Mouse (Mus musculus) 3134 (cell line): ENCODE measurements around the gene Ankrd12.
"Not testable (repeated sequence)": the region's sequence is repeated elsewhere in the genome, so short reads cannot be mapped to it uniquely, and the experiment has no call there.

Experiments
- DNase-seq: peaks from one replicate; pipeline ENCODE4 v3.0.0-alpha.2; 2011; ENCODE audit warnings: low spot score; ENCODE audit not compliant: insufficient read length; ENCODE audit errors: extremely low read depth

Ankrd12 gene

DNA sequence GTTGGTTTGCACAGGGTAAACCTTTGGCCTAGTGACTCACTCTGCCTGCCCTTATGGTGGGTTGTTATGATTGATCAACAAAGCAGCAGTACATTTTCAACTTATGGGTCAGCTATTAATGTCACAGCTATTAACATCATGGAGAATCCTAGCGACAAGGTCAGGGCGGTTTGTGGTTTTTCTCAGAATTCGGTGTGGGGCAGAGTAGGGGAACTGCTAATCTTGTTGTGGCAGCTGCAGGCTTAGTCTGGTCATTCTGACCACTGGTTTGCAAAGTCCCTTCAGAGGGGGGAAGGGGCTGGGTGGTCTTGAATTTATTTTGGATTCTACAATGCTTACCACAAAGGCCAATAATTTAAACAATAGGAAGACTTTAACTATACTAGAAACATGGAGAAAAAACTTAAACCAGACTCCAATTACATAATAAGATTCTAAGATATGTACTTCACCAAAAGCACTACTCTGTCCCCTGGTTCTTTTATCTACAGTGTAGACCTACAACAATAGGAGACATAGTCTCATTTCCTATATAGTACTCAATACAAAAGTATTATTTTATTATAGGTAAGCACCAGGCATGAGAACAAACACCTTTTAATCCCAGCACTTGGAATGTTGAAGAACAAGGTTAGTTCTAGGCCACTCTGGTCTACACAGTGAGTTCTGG lies 88.6 kb downstream of the Ankrd12 start:
- DNase-seq = no peak

DNA sequence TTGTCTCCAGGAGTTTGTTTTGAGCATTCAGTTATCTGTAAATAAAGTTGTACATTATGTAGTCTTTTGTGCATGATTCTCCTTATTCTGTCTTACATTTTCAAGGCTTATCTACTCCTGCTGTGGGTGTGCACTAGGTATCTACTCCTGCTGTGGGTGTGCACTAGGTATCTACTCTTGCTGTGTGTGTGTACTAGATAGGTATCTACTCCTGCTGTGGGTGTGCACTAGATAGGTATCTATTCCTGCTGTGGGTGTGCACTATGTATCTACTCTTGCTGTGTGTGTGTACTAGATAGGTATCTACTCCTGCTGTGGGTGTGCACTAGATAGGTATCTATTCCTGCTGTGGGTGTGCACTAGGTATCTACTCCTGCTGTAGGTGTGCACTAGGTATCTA lies 100.2 kb downstream of the Ankrd12 start:
- DNase-seq = not testable (repeated sequence)

DNA sequence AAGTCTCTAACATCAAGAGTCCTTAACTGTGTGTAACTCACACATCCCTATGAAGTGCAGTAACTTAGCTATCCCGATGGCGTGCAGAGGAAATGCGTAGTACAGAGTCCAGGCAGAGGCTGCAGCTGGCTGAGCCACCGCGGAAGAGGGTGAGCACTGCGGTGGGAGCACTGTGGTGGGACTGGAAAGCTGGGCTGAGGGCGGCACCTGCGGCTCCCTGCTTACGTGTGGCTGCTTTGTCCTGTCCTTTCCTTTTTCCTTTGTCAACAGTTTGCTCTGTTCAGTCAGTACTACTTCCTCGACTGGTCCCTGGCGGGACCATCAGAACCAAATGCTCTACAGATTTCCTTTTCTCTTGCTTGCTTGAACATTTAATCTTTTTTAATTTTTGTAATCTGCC lies 109.1 kb downstream of the Ankrd12 start:
- no peak for DNase-seq

DNA sequence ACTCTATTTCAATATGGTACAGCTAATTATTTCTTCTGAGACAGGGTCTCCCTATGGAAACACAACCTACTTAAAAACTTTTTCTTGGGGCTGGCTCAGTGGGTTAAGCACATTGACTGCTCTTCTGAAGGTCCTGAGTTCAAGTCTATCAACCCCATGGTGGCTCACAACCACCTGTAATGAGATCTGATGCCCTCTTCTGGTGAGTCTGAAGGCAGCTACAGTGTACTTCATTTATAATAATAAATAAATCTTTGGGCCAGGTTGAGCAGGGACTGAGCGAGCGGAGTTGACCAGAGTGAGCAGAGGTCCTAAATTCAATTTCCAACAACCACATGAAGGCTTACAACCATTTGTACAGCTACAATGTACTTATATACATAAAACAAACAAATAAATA lies 114.6 kb downstream of the Ankrd12 start:
- DNase-seq = no peak

DNA sequence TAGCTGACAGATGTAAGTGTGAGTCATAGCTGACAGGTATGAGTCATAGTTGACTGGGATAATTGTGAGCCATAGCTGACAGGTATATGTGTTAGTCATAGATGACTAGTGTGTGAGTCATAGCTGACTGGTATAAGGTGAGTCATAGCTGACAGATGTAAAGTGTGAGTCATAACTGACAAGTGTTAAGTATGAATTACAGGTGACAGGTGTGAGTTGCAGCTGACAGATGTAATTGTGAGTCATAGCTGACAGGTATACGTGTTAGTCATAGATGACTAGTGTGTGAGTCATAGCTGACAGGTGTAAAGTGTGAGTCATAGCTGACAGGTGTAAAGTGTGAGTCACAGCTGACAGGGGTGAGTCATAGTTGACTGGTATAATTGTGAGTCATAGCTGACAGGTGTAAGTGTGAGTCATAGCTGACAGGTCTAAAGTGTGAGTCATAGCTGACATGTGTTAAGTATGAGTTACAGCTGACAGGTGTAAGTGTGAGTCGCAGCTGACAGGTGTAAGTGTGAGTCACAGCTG lies 115.2 kb downstream of the Ankrd12 start:
- DNase-seq = peak; percentile 35

DNA sequence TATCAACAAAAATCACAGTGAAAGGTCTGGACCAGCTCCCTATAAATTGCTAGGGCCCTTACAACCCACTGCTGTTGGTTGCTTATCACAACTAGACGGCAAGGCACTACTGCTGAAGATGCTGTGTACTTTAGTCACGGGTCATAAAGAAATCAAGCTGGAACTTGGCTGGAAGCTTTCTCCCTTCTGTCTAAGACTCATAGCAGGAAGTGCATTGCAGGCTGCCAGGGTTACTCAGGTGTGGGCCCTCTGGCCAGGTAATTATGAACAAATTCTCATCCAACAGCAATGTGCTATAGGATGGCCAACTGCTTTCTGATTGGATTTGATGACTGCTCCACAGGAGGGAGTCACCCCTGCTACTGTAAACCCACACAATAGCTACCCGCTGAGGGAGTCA lies 117.9 kb downstream of the Ankrd12 start:
- no peak for DNase-seq

DNA sequence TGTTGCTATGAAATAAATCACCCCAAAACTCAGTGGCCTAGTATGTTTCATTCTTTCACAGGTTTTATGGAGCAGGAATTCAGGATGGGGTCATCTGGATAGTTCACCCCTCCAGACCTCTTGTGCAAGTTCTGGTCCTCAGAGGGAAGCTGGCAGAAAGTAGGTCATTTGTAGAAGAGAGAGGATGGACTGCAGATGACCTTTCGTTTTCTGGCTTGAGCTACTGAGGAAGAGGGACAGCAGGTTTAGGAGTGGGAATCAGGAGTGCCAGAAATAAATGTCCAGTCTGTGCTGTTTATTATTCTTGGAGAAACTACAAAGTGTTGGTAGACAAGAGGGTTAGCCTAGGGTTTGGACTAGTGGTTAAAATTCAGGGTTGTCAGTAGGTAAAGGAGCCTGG lies 118.5 kb downstream of the Ankrd12 start:
- DNase-seq = no peak

DNA sequence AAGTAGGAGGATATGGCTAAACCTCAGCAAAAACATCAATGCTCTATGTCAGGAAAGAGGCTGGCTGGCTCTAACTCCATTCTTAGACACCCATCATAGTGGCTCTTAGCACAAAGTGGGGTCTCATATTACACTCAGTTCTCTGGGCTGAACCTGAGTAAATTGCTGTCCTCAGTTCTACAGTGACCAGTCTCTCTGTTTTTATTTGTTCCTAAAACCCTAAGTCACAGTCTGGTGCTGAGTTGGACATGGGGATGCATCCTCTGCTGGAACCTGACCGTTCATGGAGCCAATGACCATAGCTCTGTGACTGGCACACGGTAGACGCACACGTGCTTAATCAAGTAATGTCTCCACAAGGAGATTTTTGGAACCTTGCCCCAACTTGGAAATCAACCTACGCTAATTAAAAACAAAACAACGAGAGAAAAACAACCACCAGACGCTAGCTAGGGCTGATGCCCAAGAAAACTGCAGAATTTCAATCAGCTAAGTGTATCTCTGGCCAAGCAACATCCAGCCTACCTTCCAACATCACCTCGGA lies 119.0 kb downstream of the Ankrd12 start:
- no peak for DNase-seq

DNA sequence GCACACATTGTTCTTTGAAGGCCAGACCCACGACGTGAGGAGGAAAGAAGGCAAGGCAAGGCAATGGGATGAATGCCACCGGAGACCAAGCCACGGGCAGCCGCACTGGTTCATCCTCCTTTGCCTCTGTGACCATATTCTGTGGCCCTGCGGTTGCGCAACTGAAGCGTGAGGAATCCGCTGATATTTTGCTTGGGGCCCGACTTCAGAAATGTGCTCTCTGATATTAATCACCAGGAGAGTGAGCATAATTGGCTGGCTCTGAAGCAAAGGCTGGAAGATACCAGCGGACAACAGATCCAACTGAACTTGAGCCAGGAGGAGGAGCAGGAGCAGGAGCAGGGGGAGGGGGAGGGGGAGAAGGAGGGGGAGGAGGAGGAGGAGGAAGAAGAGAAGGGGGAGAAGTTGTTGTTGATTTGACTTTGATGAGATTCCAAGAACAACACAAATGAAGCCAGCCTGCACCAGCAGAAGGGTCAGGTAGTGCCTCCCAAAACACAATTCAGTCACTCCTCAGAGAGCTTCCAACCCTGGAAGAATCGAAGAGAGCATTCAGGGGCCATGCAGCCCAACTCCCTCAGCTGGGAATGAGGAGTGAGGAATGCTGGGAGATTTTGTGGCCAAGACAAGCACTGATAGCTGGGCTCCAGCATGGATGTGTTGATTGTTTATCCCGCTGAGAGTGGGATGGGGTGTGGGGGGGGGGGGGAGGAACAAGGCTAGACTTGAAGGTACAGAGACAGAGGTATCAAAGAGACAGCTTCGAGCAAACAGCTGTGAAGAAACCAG lies 119.7 kb downstream of the Ankrd12 start:
- no peak for DNase-seq

DNA sequence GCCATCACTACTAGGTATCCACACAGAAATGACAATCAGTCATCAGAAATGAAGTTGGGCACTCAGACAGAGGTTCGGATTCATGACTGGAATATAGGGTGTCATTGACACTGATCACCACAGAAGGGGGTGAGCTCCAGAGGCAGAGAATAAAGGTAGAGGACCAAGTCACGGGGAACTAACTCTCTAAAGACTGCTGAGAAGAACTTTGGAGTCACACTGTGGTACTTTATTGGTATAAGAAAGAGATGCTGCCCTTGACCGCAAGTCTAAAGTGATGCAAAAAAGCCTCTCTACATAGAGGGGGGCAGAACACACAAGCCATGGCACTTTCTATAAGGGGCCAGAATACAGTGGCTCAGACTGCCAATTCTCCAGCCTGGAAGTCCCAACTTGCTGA lies 120.7 kb downstream of the Ankrd12 start:
- no peak for DNase-seq

DNA sequence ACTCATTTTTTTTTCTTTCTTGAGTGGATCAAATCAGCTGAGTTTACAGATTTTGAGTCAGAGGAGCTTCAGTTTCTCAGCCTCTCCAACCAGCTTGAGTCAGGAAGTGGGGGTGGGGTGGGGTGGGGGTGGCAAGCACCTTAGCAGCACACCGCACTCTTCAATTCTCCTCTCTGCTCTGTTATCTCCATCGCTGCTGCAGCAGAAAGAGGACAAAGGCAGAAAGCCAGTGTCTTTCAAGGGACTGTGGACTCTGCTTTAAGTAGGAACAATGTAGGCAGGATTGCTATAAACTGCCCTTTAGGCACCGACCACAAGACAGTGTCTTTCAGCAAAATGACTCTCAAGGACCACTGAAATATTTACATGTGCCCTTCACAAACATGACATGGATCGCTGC lies 122.9 kb downstream of the Ankrd12 start:
- no peak for DNase-seq

DNA sequence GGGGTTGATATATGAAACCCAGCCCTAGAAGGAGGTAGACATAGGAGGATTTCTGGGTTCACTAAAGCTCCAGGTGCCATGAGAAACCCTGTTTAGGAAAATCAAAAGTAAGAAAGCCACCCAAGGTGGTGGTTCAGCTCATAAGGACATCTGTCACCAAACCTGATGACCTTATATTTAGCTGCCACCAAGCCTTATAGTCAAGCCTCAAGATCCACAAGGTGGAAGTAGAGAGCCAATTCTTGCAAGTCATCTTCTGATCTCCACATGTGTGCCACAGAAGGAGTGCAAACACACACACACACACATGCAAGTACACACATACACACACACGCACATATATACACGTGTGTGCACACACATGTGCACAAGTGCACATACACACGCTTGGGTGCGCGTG lies 124.8 kb downstream of the Ankrd12 start:
- no peak for DNase-seq

DNA sequence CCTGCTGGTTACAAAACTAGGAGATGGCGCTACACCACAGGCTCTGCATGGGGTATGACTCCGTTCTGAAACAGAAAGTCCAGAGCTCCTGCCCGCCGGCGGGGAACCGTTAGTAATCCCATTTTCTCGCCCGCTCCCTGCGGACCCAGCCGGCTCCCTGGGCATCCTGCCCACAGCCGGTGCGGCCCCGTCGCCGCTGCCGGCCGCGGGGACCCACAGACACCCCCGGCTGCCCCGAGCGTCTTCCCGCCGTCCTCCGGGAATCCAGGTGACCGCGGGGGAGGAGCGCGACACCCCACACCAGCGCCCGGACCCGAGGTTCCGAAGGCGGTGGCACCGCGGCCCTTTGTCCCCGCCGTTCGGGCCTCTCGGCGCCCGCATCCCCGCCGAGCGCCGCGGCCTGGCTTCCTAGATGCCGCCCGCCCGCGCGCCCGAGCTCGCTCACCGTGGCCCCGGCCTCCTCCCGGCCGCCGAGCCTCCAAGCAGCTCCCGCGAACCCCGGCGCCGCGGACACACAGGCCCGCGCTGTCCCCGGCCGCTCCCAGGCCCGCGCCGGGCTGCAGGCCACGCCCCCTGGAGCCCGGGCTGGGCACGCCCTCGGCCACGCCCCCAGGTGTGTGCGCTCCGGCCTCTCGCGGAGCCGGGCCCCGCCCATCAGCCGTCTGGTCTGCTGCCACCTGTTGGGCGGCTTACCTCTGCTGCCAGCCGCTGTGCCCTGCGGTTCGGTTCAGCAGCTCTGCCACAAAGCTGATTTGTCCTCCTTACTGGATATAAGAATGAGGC lies 126.1 kb downstream of the Ankrd12 start, which contains the start of gene Twsg1:
TSS of gene Twsg1 (minus strand) at position 605 of the 783 bp plus-strand sequence.
- peak; percentile 88 for DNase-seq

DNA sequence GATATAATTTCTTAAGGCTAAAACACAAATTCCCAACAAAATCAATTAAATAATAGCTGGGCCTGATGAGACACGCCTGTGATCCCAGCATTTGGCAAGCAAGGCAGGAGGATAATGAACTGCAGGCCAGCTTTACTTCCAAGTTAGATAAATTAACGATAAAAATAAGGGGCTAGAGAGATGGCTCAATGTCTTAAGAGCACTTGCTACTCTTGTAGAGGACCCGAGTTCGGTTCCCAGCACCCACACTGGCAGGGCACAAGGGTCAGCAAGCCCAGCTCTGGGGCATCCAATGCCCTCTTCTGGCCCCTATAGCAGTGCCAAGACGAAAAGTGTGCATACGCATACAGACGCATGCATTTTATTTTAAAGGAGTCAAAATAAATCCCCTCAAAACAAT lies 126.7 kb downstream of the Ankrd12 start:
- no peak for DNase-seq

DNA sequence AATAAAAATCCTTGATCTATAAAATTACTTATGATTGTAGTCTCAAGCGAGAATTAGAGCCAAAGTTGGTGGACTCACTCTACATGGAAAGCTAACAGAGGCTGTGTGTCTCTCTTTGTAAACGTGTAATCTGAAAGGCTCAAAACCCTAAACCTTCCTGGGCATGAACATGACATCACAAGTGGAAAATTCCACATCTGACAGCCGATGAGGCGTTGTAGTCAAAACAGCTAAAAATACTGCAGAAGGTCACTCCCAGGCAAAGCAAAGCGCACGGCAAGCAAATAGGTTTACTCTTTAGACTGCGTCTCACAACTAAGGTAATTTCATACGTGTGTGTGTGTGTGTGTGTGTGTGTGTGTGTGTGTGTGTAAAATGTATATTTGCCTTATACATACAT lies 129.6 kb downstream of the Ankrd12 start:
- no peak for DNase-seq

DNA sequence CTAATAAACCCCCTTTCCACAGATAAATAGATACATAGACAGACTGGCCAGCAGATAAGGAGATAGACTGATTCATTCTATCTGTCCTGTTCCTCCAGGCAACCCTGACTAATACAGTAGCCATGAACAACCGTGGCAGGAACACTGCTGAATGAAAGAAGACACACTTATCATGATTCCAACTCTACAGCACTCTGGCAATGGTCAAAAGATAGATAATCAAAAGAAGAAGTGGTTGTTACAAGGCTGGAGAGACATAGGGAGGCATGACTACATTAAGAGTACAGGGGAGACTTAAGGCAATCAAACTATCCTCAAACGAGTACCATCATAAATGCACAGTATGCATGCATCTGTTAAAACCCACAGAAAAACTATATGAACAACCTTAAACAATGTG lies 131.5 kb downstream of the Ankrd12 start:
- no peak for DNase-seq

DNA sequence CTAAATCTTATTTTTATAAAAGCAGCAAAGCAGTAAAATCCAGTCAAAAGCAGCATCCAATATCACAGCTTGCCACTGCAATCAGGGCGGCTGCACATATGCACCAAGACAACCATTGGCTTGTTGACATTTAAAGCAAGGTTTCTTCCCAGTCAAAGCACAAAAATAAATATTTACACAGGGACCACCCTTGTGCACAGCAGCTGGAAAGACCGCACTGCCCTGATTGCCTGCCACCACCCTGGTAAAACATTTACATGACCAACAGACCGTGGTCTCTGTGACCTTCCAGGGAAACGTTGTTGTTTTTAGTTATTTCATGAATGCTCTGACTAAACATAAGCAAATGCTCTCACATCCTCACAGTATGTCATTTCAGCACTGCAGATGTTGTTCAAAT lies 134.5 kb downstream of the Ankrd12 start:
- no peak for DNase-seq

DNA sequence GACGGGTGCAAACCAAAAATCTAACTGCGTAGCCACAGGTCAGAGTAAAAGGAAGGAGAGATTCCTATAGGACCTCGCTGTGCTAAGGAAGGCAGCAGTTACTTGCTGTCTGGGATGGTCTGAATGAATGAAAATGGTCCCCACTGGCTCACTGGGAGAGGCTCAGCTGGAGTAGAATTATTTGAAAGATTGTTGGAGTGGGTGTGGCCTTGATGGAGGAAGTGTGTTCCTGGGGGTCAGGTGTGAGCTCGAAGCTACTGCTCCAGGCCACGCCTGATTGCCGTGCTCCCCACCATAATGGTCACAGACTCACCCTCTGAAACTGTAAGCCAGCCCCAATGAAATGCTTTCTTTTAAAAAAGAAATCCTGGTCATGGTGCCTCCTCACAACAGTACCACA lies 135.6 kb downstream of the Ankrd12 start:
- DNase-seq = no peak

DNA sequence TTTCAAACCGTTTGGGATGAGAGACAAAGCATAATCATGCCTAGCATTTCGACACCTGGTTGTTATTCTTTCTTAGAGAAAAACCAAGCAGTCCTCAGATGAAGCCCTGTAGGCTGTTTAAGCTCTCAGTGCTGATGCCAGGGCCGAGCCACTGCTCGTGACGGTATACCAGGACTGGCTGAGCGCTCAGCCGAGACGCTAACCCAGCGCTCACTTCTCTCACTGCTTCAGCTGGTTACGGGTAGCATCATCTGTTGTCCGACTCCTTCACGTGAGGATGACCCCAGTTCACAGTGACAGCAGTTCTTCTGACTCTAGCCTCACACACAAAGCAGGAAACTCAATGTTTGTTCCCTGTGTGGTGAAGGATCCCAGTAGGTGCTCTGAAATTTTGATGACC lies 136.7 kb downstream of the Ankrd12 start:
- no peak for DNase-seq

DNA sequence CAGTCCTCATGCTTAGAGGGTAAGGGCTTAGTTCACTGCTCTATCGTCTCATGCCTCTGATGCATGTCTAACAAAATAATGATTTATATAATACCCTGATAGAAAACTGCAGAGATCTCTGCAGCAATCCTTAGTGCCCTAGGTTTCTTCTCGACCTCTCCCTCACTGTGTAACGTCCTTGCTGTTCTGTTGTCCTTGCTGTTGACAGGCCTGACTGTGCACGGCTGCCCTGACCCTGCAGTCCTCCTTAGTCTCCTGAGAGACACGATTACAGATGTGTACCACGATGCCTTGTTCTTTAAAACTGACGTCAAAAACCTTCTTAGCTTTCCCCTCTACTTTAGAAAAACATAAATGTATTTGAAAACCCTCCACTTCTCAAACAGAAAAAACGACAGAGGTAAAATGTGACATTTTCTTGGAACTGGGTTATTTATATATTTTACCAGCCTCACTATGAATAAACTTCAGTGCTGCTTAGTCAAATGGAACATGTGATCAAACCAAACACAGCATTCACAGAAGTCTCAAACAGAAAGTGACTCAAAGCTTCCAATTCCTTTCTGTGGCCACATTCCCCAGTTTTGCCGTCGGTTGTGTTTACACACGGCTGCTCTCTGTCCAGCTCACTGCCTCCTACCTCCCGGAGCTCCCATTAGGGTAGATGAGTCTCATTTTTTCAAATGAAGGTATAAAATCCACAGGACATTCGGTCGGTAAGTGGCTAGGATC lies 137.3 kb downstream of the Ankrd12 start:
- peak; percentile 37 for DNase-seq
